Mouse (Mus musculus): Measurements from ENCODE around the gene Hist2h3b. TPM values are rescaled to one million over a fixed set of nuclear protein-coding genes. Genes with fewer than 3 reads are reported as not detected.

The Hist2h3b gene
- polyA plus RNA-seq, 1 experiment from 2014 or later: 87.1 TPM

- 38% methylated on average over 10 of the region's 10 CpGs for WGBS
- H3K27ac ChIP-seq: no peak overlapping the region
- no peaks in the 10 kb centered on the region for H3K36me3 ChIP-seq
- no peaks in the 10 kb centered on the region for H3K9me3 ChIP-seq
- H3K4me1 ChIP-seq: 0 out of 2 replicates have a peak, but pooled peaks cover 4% of the 10 kb centered on the region
- ATAC-seq (ENCODE audit: borderline replicate concordance, extremely low read depth, low FRiP score, low TSS enrichment): no peak
- no peak overlapping the region for H3K4me2 ChIP-seq
- H3K4me3 ChIP-seq: no peak overlapping the region
- peaks cover 41% of the 10 kb centered on the region for H3K27me3 ChIP-seq
- no peak overlapping the region for H3K9ac ChIP-seq
Measured at GRCm38 (mm10) chr3:96254683-96255355, 13.6 kb upstream of the Hist2h3b start.

- 54% methylated on average over 5 of the region's 5 CpGs for WGBS
- Histone ChIP-seq H3K9me3 (no peaks in the 10 kb centered on the region), H3K27me3 (peaks cover 41% of the 10 kb centered on the region), H3K4me3 (no peak overlapping the region), H3K4me2 (no peak overlapping the region), H3K36me3 (no peaks in the 10 kb centered on the region), H3K9ac (no peak overlapping the region), H3K27ac (no peak overlapping the region), H3K4me1 (0 out of 2 replicates have a peak, but pooled peaks cover 4% of the 10 kb centered on the region)
- ATAC-seq (ENCODE audit: borderline replicate concordance, extremely low read depth, low FRiP score, low TSS enrichment): no peak
Measured at GRCm38 (mm10) chr3:96255926-96256593, 12.4 kb upstream of the Hist2h3b start.

DNA sequence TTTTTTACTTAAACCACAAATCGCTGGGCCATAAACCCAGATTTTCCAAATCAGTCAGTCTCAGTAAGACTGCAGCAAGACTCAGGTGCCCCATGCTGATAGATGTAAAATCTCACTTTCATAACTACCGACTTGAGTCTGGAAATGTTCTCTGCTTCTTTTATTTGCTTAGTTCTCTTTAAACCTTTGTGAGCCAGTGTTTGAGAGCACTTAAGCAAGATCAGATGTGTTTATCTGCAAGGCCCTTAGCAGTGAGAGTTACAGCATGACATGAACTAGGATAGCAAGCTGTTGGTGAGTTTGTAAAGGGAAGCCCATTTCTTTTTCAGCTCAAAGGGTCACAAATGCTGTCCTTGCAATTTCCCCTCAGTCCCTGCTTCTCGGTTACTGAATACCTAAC lies 11.3 kb upstream of the Hist2h3b start:
- WGBS: 52% methylated on average over 3 of the region's 3 CpGs
- no peaks in the 10 kb centered on the region for H3K36me3 ChIP-seq
- peaks cover 11% of the 10 kb centered on the region for H3K4me1 ChIP-seq
- no peak overlapping the region for H3K4me3 ChIP-seq
- no peaks in the 10 kb centered on the region for H3K9me3 ChIP-seq
- no peak overlapping the region for H3K9ac ChIP-seq
- H3K4me2 ChIP-seq: no peak overlapping the region
- H3K27me3 ChIP-seq: peaks cover 40% of the 10 kb centered on the region
- H3K27ac ChIP-seq: no peak overlapping the region
- ATAC-seq (ENCODE audit: borderline replicate concordance, extremely low read depth, low FRiP score, low TSS enrichment): no peak

DNA sequence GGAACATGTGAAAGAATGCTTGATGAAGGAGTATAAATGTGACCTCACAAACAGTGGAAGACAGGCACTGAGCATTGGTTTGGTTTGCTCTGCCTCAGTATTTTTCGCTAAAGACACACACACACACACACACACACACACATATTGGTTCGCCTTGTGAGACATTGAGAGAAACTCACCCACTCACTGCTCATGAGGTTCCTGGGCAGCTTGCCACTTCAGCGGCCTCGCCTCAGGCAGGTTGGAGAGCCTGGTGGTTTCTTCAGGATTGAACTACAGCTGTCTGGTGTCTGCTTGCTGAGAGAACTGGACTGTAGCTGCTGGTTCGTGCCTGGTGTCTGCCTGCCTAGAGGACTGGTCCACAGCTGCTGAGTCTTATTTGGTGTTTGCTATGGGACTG lies 8.2 kb upstream of the Hist2h3b start:
- Histone ChIP-seq H3K36me3 (no peaks in the 10 kb centered on the region), H3K27ac (no peak overlapping the region), H3K27me3 (peaks cover 16% of the 10 kb centered on the region), H3K4me1 (peaks cover 24% of the 10 kb centered on the region), H3K4me3 (no peak overlapping the region), H3K9me3 (no peaks in the 10 kb centered on the region), H3K4me2 (no peak overlapping the region), H3K9ac (no peak overlapping the region)
- ATAC-seq (ENCODE audit: borderline replicate concordance, extremely low read depth, low FRiP score, low TSS enrichment): no peak
- WGBS: 89% methylated on average over 5 of the region's 5 CpGs

DNA sequence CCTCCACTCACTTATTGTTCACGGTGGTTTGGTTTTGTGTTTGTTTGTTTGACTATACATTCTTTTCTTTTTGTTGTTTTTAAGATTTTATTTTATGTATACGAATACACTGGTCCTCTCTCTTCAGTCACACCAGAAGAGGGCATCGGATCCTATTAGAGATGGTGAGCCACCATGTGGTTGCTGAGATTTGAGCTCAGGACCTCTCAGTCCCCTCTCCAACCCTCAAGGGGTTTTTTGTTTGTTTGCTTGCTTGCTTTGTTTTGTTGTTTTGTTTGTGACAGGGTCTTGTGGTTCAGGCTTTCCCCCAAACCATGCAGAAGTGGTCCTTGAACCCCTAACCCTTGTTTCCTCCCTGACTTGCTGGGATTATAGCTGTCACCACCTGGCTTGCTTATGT lies 6.8 kb upstream of the Hist2h3b start:
- no peak for ATAC-seq (ENCODE audit: borderline replicate concordance, extremely low read depth, low FRiP score, low TSS enrichment)

GRCm38 (mm10) chr3:96262216-96262875 lies 6.1 kb upstream of the Hist2h3b start:
- H3K4me2 ChIP-seq: peak overlapping the region; percentile 75
- H3K36me3 ChIP-seq: no peaks in the 10 kb centered on the region
- ATAC-seq (ENCODE audit: borderline replicate concordance, extremely low read depth, low FRiP score, low TSS enrichment): peak; percentile 84
- H3K4me1 ChIP-seq: peaks cover 23% of the 10 kb centered on the region
- under 1% methylated on average over 19 of the region's 19 CpGs for WGBS
- peaks cover 11% of the 10 kb centered on the region for H3K27me3 ChIP-seq
- peak overlapping the region; percentile 68 for H3K9ac ChIP-seq
- H3K9me3 ChIP-seq: no peaks in the 10 kb centered on the region
- H3K27ac ChIP-seq: peak overlapping the region; percentile 98
- peak overlapping the region; percentile 53 for H3K4me3 ChIP-seq

More for the DNA sequence above, 6.8 kb upstream of the Hist2h3b start:
- H3K36me3 ChIP-seq: no peaks in the 10 kb centered on the region
- H3K4me3 ChIP-seq: peak overlapping the region; percentile 53
- peaks cover 20% of the 10 kb centered on the region for H3K4me1 ChIP-seq
- H3K9ac ChIP-seq: 0 out of 2 replicates have a peak overlapping the region, but pooled peaks have one; percentile 68
- H3K27me3 ChIP-seq: peaks cover 11% of the 10 kb centered on the region
- peak overlapping the region; percentile 98 for H3K27ac ChIP-seq
- H3K9me3 ChIP-seq: no peaks in the 10 kb centered on the region
- peak overlapping the region; percentile 75 for H3K4me2 ChIP-seq
- WGBS: 49% methylated on average over 3 of the region's 3 CpGs

GRCm38 (mm10) chr3:96262979-96263550 lies 5.4 kb upstream of the Hist2h3b start, which contains the start of gene Hist2h4:
Gene Hist2h4, minus strand, starts transcription at chr3:96263311.
- peak within 1 kb of the TSS; percentile 53 for H3K4me3 ChIP-seq
- no peaks in the 10 kb centered on the region for H3K9me3 ChIP-seq
- no peaks in the 10 kb centered on the region for H3K36me3 ChIP-seq
- H3K4me2 ChIP-seq: peak within 1 kb of the TSS; percentile 75
- ATAC-seq (ENCODE audit: borderline replicate concordance, extremely low read depth, low FRiP score, low TSS enrichment): peak; percentile 87
- peaks cover 11% of the 10 kb centered on the region for H3K27me3 ChIP-seq
- peak within 1 kb of the TSS; percentile 98 for H3K27ac ChIP-seq
- WGBS: under 1% methylated on average over 40 of the region's 40 CpGs
- H3K9ac ChIP-seq: peak within 1 kb of the TSS; percentile 68
- H3K4me1 ChIP-seq: peaks cover 29% of the 10 kb centered on the region

DNA sequence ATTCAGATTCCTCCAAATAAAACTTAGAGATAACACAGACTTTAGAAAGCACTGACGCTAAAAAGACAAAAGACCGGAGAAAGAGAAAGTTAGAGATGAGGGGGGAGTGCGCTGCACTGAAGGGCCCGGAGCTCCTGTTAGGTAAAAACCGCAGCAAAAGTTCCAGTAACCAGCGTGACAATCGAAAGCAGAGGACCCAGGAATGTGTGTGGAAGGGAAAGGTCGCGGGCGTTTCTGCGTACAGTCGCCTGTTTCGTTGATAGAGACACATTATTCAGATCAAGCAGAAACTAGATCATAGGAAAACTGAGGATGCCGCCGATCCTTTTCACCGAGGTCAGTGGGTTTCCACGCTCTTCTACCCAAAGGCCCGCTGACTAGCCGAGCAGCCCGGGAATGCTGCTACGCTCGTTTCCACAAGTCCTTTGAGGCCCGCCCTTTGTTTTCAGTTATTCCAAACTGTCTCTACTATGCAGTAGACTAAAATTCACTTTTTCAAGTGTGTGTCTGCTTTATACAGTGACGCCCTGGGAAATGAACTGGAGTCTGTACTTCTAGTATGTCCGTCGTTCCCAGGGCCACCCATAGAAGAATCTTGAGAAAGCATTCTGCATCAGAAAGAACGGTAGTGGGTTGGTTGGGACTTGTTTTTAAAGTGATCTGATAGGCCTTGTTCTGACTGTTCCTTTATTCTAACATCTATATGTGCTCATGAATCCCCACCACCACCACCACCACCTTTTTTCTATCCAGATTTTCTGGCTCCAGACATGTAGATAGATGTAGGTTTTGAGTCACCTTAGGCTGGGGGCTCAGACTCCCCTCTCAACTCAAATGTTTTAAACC lies 4.7 kb upstream of the Hist2h3b start:
- Histone ChIP-seq H3K27ac (peak overlapping the region; percentile 98), H3K4me1 (peaks cover 29% of the 10 kb centered on the region), H3K9me3 (no peaks in the 10 kb centered on the region), H3K27me3 (peaks cover 7% of the 10 kb centered on the region), H3K4me2 (peak overlapping the region; percentile 75), H3K36me3 (no peaks in the 10 kb centered on the region), H3K9ac (peak overlapping the region; percentile 68), H3K4me3 (peak overlapping the region; percentile 53)
- 6% methylated on average over 27 of the region's 27 CpGs for WGBS
- peak; percentile 25; the same call in 1 of the 2 replicates for ATAC-seq (ENCODE audit: borderline replicate concordance, extremely low read depth, low FRiP score, low TSS enrichment)

- Histone ChIP-seq H3K36me3 (no peaks in the 10 kb centered on the region), H3K27me3 (peaks cover 5% of the 10 kb centered on the region; the same call in 1 of the 2 replicates), H3K27ac (peak overlapping the region; percentile 98), H3K4me3 (peak overlapping the region; percentile 53; the same call in 1 of the 2 replicates), H3K9ac (peak overlapping the region; percentile 68; the same call in 1 of the 2 replicates), H3K4me1 (peaks cover 29% of the 10 kb centered on the region), H3K4me2 (peak overlapping the region; percentile 75), H3K9me3 (no peaks in the 10 kb centered on the region)
- ATAC-seq (ENCODE audit: borderline replicate concordance, extremely low read depth, low FRiP score, low TSS enrichment): no peak
- 61% methylated on average over 7 of the region's 7 CpGs for WGBS
Measured at GRCm38 (mm10) chr3:96264404-96264949, 4.0 kb upstream of the Hist2h3b start.

- H3K9me3 ChIP-seq: no peaks in the 10 kb centered on the region
- H3K9ac ChIP-seq: no peak overlapping the region
- ATAC-seq (ENCODE audit: borderline replicate concordance, extremely low read depth, low FRiP score, low TSS enrichment): no peak
- H3K4me3 ChIP-seq: no peak overlapping the region
- peaks cover 29% of the 10 kb centered on the region for H3K4me1 ChIP-seq
- no peaks in the 10 kb centered on the region for H3K36me3 ChIP-seq
- H3K27ac ChIP-seq: peak overlapping the region; percentile 19; the same call in 1 of the 2 replicates
- 81% methylated on average over 8 of the region's 8 CpGs for WGBS
- H3K27me3 ChIP-seq: no peaks in the 10 kb centered on the region
- no peak overlapping the region for H3K4me2 ChIP-seq
Measured at GRCm38 (mm10) chr3:96266132-96266710, 2.2 kb upstream of the Hist2h3b start.

Measured in lung, embryonic 15.5 days (tissue).